Mouse (Mus musculus) heart, postnatal 0 days (tissue): Measurements from ENCODE around the gene Kcnj8.

ENCODE experiments used
- CTCF ChIP-seq: IDR thresholded peaks from 2 replicates; pipeline ENCODE4 v1.5.1; 2016; ENCODE audit warnings: antibody characterized with exemption, control low read depth, low read depth
- EP300 ChIP-seq: IDR thresholded peaks from 2 replicates; pipeline ENCODE4 v1.6.1; 2016; ENCODE audit warnings: antibody characterized with exemption, low read depth

GRCm38 (mm10) chr6:142532141-142532540 is 39.3 kb downstream of the Kcnj8 start:
- TF ChIP-seq EP300 (no peak), CTCF (no peak)
